Mouse (Mus musculus): ENCODE data around the gene Rps19.

DNA sequence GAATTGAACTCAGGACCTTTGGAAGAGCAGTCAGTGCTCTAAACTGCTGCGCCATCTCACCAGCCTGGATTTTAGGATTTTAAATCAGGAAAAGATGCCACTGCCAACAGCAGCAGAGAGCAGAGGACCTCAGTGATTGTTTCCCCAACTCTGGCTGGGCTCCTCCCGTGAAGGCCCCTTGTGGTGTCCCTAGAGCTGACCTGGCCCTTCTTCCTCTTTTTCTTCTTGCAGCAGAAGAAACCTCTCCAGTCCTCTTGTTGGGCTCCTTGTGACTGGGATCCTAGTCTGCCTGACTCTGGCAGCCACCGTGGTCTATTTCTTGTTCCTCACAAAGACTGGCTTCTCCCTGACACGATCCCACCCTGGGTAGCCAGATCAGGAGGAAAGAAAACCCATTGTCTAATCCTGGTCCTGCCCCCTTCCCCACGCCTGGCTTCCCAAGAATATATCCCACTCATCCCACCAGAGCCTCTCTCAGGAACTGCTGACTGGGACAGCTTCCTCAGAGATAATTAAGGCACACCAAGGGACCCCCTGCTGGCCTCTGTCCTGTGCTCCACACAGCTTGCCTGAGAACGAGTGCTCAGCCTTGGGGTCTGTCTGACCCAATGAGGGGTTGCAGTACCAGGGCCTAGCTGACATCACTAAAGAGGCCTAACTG, 27.6 kb upstream of the Rps19 start:
- no peak for TF ChIP-seq CTCF (IDR thresholded peaks at IDR 0.05; ENCODE audit: low read depth, low read length)
- TF ChIP-seq GATA1 (IDR thresholded peaks at IDR 0.05; ENCODE audit: borderline replicate concordance, low read length): no peak

Measured in G1E (cell line).